Mouse (Mus musculus): ENCODE data around the gene Asxl1.

The Asxl1 gene

GRCm38 (mm10) chr2:153443434-153444240 is 98.0 kb downstream of the Asxl1 start:
- DNase-seq (ENCODE audit: low read depth) = no peak

DNA sequence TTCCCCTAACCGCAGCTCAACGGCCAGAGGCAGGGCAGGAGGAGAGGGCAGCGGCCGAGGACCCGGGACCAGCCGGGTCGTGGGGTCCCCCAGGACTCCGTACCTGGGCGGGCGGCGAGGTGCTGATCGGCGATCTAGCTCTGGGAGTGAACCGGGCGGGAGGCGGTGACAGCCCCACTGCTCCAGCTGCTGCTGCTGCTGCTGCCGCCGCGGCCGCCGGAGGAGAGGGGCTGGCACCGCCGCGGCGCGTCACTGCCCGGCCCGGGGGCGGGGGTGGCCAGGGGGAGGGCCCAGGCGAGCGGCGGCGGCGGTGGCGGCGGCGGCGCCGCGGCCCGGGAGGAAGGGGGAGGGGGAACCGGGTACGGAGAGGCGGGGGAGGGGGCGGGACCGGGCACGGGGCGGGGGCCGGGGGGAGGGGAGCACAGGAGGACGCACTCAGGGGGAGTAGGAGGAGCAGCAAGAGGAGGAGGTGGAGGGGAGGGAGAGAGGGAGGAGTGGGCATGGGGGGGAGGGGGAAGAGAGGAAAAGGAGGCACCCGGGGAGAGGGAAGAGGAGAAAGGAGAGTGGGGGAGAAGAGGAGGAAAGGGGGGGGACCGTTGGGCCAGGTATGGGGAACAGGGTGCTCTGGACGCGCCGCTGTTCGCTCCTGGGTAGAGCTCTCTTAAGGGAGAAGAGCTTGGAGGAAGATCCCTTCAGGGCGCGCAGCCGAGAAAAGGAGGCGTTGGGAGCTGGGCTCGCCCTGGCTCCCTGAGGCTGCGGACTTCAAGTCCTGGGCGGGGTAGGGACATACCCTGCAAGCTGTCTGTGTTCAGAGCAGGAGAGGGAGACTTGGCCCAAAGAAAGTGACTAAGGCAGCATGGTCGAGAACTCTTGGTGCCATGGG is 98.9 kb downstream of the Asxl1 start:
- peak; percentile 52 for DNase-seq (ENCODE audit: low read depth)

DNA sequence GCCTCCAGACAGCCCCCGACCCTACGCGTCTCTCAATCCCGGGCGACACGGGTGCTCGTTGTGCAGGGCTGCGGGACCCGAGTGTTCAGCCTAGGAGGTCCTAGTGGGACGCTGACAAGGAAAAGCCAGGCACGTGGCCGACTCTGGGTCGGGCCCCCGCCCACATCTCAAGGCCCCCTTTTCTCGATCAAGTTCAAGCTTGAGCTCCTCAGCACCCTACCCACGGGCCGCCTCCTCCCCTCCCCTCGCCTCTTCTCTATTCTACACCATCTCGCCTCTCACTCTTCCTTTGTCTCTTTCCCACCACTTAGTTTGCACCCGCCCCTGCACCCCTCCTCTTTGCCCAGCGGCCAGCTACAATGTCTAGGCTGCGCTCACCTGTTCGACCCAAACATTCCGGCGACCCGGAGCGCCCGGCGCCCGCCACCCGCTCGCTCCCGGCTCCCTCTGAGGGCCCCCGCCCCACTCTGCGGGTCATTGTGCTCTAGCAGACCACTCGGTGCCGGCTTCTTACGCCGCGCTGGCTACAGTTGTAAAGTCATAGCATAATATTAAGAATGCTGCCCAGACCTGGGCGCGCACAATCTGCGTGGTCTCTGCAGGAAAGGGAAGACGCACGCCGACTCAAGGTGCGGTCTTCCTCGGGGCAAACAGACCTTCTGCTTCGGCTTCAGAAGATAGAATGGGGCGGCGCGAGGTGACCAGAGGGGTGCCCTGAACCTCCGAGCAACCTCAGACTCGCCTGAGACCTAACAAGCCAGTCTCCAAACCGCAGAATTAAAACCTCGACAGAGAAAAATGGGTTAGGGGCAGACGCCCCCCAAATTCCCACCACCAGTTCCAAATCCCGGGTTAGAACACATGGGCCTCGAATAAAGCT is 99.7 kb downstream of the Asxl1 start:
- DNase-seq (ENCODE audit: low read depth) = no peak

GRCm38 (mm10) chr2:153446017-153446408 is 100.4 kb downstream of the Asxl1 start:
- DNase-seq (ENCODE audit: low read depth) = peak; percentile 75

- DNase-seq (ENCODE audit: low read depth) = no peak
Measured at GRCm38 (mm10) chr2:153446476-153446875, 100.8 kb downstream of the Asxl1 start.

DNA sequence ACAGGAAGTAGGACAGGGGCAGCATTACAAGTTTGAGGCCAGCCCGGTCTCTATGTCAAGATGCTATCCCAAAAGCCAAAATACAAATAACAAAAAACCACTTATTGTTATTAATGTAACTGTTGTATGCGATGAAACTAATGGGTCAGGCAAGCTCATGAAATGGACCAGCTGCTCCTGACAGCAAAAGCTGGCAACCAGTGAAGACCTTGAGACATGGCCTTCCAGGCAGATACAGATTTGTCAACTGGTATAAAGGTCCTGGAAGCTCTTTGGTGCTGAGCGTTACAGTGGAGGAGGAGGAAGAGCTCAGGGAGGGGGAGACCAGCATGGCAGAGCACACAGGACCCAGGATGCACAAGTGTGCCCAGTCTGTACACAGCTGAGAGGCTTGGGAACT is 102.1 kb downstream of the Asxl1 start:
- DNase-seq (ENCODE audit: low read depth) = no peak

DNA sequence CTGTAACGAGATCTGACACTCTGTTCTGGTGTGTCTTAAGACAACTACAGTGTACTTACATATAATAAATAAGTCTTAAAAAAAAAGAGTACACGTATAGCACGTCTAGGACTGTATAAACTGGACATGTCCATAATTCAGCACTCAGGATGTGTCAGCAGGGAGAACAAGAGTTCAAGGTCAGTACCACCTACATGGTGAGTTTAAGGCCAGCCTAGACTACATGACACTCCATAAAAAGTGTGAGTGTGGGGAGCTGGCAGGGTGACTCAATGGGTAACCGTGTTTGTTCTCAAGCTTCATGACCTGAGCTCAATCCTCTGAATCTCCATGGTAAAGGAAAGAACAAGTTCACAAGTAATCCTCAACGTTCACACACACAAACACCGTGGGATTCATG is 102.9 kb downstream of the Asxl1 start:
- DNase-seq (ENCODE audit: low read depth) = no peak

All from c-Kit-positive CD71-positive TER-119-negative erythroid progenitor cells, embryonic 14.5 days (primary cell).